Mouse (Mus musculus) small intestine, adult 2 months (tissue): ENCODE data around the gene Bud23. TPM values are rescaled to one million over a fixed set of nuclear protein-coding genes. Genes with fewer than 3 reads are reported as not detected.
A peak's percentile ranks its signal among the peaks of the same experiment; 100 is the strongest.

Experiments
- H3K27ac ChIP-seq: fragments of 200-500 bp; 2 replicates; pipeline ENCODE4 v1.5.1; 2012; ENCODE audit warnings: low read depth, low read length, control low read depth, inconsistent platforms; ENCODE audit not compliant: insufficient read depth
- H3K27me3 ChIP-seq: fragments of 200-500 bp; 2 replicates; pipeline ENCODE4 v1.6.1; 2012; ENCODE audit warnings: mild to moderate bottlenecking, moderate library complexity, low read length, inconsistent platforms; ENCODE audit not compliant: control insufficient read depth, insufficient read depth
- H3K36me3 ChIP-seq: fragments of 200-500 bp; 2 replicates; pipeline ENCODE4 v1.6.1; 2012; ENCODE audit warnings: mild to moderate bottlenecking, low read length, control low read depth, inconsistent platforms; ENCODE audit not compliant: control insufficient read depth, insufficient read depth
- H3K4me1 ChIP-seq: fragments of 200-500 bp; 2 replicates; pipeline ENCODE4 v1.6.1; 2012; ENCODE audit warnings: low read length, inconsistent platforms, mixed read lengths; ENCODE audit not compliant: control insufficient read depth, insufficient read depth, insufficient read length
- H3K4me3 ChIP-seq: fragments of 200-500 bp; 2 replicates; pipeline ENCODE4 v1.5.1; 2012; ENCODE audit warnings: low read depth, mild to moderate bottlenecking, control low read depth, inconsistent platforms, low read length, moderate library complexity
- CTCF ChIP-seq: fragments of 200-500 bp; IDR thresholded peaks from 2 replicates; pipeline ENCODE4 v1.5.1; 2012; ENCODE audit warnings: low read depth, mild to moderate bottlenecking, control low read depth, inconsistent platforms, low read length, moderate library complexity, mixed read lengths; ENCODE audit not compliant: insufficient replicate concordance, insufficient read length; ENCODE audit errors: extremely low read depth
- POLR2A ChIP-seq: fragments of 200-500 bp; IDR thresholded peaks from 2 replicates; pipeline ENCODE4 v1.6.1; 2012; ENCODE audit warnings: low read depth, mild to moderate bottlenecking, control low read depth, inconsistent platforms, low read length, moderate library complexity
- WGBS: fragments of 180-500 bp; shearing (Covaris S2); methylation state at CpG from one replicate; pipeline ENCODE4 v1.1.7; 2018; 5-methylcytosine and 5-hydroxymethylcytosine counted together
- polyA plus RNA-seq: library from polyadenylated mRNA; depleted of rRNA; stranded (reverse); fragments of >200 nt; gene quantifications from 2 replicates; pipeline ENCODE4 v1.2.3, GENCODE M21; 2012

Gene Bud23
- polyA plus RNA-seq, 1 experiment = 43.7 TPM

DNA sequence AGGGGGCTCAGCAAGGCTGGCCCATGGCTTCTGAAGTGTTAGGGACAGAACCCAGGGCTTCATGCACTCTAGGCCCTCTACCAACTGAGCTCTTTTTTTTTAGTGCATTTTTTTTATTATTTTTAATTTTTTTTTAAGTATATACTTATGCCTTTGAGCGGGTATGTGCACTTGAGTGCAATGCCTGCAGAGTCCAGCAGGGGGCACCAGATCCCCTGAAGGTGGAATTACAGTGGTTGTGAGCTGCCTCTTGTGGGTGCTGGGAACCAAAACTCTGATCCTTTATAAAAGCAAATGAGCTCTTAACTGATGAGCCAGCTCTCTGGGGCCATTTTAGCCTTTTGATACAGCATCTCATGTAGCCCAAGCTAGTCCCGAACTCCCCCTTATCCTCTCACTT is 30.2 kb downstream of the Bud23 start:
- peak; percentile 41; the same call in 1 of the 2 replicates for TF ChIP-seq CTCF
- TF ChIP-seq POLR2A = no peak
- Histone ChIP-seq H3K27ac (no peak overlapping the region), H3K4me3 (no peak overlapping the region), H3K27me3 (no peaks in the 10 kb centered on the region), H3K4me1 (no peaks in the 10 kb centered on the region), H3K36me3 (no peaks in the 10 kb centered on the region)
- WGBS = 96% methylated on average over 2 of the region's 2 CpGs

DNA sequence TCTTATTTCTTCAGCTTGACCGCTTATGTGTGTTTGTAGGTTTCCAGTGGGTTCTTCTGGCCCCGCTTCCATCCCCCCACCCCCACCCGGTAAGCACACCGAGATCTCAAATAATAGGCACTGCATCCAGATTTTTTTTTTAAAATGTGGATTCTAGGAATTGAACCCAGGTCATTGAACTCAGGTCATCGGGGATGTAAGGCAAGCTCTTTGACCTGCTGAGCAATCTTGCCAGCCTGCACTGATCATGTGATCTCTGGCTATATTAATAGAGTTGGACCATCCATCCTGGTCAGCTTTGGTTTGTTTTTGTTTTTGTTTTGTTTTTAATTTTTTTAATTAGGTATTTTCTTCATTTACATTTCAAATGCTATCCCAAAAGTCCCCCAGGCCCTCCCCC is 32.2 kb downstream of the Bud23 start:
- no peaks in the 10 kb centered on the region for H3K27me3 ChIP-seq
- peaks cover 10% of the 10 kb centered on the region for H3K4me1 ChIP-seq
- H3K27ac ChIP-seq = no peak overlapping the region
- no peaks in the 10 kb centered on the region for H3K36me3 ChIP-seq
- TF ChIP-seq CTCF = no peak
- TF ChIP-seq POLR2A = no peak
- H3K4me3 ChIP-seq = no peak overlapping the region
- WGBS = 75% methylated on average over 5 of the region's 5 CpGs

DNA sequence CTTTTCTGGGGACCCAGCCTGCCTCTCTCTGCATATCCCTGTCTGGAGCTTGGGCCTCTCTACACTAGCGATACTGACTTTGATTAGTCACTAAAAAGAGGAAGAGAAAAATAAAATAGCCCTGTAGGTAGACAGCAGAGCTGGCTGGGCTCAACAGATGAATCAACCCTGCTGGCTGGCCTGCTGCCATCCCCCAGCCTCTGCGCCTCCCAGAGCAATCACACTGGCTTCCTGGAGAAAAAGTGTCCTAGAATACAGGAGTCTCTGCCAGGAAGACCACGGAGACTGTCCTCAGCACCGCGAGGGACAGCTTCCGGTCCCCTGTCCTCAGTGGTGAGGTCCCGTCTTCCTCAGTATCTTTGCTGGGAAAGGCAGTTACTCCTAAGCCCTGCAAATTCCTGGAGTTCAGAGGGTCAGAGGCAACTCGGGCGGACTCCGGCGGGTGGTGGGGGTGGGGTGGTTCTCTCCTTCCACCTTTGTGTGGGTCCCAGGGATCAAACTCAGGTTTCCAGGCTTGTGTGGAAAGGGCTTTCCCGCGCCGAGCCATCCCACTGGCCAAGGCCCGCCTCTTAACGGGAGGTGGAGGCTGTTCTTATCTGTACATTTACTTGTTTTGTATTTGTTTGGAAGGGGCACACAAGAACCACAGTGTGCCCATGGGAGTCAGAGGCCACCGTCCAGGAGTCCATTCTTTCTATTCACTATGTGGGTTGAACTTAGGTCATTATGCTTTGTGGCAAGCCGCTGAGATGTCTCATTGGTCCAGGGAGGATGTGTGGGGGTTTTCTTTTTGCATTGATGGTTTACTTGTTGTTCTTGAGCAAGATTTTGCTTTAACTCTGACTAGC is 35.5 kb downstream of the Bud23 start:
- no peak overlapping the region for H3K27ac ChIP-seq
- WGBS = 23% methylated on average over 18 of the region's 18 CpGs
- TF ChIP-seq CTCF (no peak), POLR2A (no peak)
- no peaks in the 10 kb centered on the region for H3K36me3 ChIP-seq
- peak overlapping the region; percentile 43 for H3K4me3 ChIP-seq
- no peaks in the 10 kb centered on the region for H3K27me3 ChIP-seq
- H3K4me1 ChIP-seq = peaks cover 16% of the 10 kb centered on the region

DNA sequence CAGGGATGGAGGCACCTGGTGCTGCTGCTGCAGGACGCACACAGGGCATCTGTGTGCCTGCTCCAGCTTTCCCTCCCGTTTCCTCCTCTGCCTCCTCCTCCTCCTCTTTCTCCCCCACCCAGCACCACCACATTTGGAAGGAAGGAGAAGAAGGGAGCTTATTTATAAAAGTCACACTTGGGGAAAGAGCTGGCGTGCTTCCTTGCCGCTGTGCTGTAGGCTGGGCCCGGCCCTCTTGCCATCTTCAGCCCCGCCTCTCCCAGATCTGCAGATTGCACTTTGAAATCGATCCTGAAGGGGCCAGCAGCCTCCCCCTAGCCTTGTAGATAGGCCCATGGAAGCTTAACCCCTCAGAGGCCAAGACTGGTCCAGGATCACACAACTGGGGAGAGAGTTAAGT is 38.9 kb downstream of the Bud23 start:
- H3K36me3 ChIP-seq = no peaks in the 10 kb centered on the region
- WGBS = 29% methylated on average over 7 of the region's 7 CpGs
- H3K27ac ChIP-seq = no peak overlapping the region
- peaks cover 16% of the 10 kb centered on the region for H3K4me1 ChIP-seq
- H3K27me3 ChIP-seq = no peaks in the 10 kb centered on the region
- no peak for TF ChIP-seq CTCF
- no peak for TF ChIP-seq POLR2A
- no peak overlapping the region for H3K4me3 ChIP-seq

DNA sequence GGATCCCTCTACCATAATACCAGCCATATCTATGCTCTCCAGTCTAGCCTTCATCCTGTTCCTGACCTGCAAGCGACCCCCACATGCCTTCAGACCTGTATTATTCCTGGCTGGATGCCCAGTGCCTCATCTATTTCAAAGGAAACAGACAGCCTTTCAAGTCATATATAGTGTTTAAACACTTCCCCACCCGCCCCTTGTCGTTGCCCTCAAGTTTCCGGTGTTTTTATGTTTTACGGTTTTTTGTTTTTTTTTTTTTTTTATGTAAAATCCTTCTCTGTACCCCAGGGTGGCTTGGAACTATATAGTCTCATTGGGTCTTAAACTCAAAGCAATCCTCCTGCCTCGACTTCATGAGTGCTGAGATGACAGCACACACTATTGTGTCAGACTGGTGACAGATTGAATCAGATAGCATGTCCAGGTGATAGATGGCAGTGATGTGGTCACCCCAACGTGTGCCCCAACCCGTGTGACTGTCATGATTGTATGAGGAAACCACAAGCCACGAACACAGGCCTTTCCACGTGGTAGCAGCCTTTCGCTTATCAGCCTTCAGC is 40.0 kb downstream of the Bud23 start:
- WGBS = 48% methylated on average over 11 of the region's 11 CpGs
- no peak for TF ChIP-seq CTCF
- TF ChIP-seq POLR2A = no peak

DNA sequence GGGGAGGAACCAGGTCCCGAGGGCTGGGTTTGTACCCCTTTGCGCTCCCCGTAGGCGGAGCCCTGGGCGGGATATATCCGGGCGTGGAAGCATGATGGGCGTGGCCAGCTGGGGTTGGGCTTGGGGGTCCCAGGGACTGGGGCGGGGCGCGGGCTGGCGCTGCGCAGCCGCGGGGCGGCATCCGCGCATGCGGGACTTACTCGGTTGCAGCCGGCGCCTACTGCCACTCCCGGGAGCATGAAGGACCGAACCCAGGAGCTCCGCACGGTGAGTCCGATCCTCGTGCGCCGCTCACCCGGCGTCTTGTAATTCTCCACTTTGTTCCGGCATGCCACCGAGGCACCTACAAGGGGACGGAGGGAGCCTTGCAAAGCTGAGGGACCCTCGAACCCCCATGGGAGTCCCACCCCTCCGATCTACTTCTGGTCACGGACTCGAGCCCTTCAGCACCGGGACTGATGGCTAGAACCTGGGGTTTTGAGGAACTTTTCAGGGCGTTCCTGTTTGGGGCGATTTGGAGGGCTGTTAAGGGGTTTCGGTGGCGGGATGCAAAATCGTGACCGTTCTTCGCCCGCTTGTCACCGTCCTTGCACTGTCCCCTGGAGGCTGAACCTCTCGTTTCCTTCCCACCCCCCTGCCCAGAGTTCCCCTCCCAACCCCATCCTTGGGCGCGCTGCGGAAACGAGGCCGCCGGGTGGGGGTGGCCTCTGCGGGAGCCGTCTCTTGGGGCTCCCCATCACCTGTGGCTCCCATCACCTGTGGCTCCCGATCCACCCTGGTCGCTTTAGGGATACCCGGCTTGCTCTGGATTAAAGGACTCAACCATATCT is 41.2 kb downstream of the Bud23 start, which contains the start of gene Stx1a:
Gene Stx1a (plus strand): TSS at position 139 of the 830 bp plus-strand sequence.
- peak; percentile 17; the same call in 1 of the 2 replicates for TF ChIP-seq POLR2A
- TF ChIP-seq CTCF = no peak
- H3K4me1 ChIP-seq = peaks cover 7% of the 10 kb centered on the region
- WGBS = 2% methylated on average over 61 of the region's 61 CpGs
- no peaks in the 10 kb centered on the region for H3K36me3 ChIP-seq
- H3K27ac ChIP-seq = no peak within 1 kb of the TSS
- peak within 1 kb of the TSS; percentile 67 for H3K4me3 ChIP-seq
- no peaks in the 10 kb centered on the region for H3K27me3 ChIP-seq

More for the DNA sequence above, 40.0 kb downstream of the Bud23 start:
- H3K4me1 ChIP-seq = peaks cover 16% of the 10 kb centered on the region
- H3K27me3 ChIP-seq = no peaks in the 10 kb centered on the region
- H3K27ac ChIP-seq = no peak overlapping the region
- H3K4me3 ChIP-seq = no peak overlapping the region
- H3K36me3 ChIP-seq = no peaks in the 10 kb centered on the region
